Mouse (Mus musculus) midbrain, embryonic 13.5 days (tissue): ENCODE measurements around the gene Sit1. TPM values are rescaled to one million over a fixed set of nuclear protein-coding genes. Genes with fewer than 3 reads are reported as not detected.

Experiments
- ATAC-seq: fragments of 200-750 bp; cut with Nextera tagmentation; 2 replicates; pipeline ENCODE4 v1.8.0; 2017; ENCODE audit warnings: mild to moderate bottlenecking, moderate TSS enrichment, moderate library complexity
- H3K27ac ChIP-seq: fragments of 300-500 bp; sonication (generic); 2 replicates; pipeline ENCODE4 v1.5.1; 2015; ENCODE audit warnings: inconsistent platforms, mild to moderate bottlenecking, moderate library complexity
- H3K27me3 ChIP-seq: fragments of 300-500 bp; sonication (generic); 2 replicates; pipeline ENCODE4 v1.6.1; 2015; ENCODE audit warnings: mild to moderate bottlenecking, inconsistent platforms
- H3K36me3 ChIP-seq: fragments of 300-500 bp; sonication (generic); 2 replicates; pipeline ENCODE4 v1.6.1; 2015; ENCODE audit warnings: mild to moderate bottlenecking, inconsistent platforms
- H3K4me1 ChIP-seq: fragments of 300-500 bp; sonication (generic); replicated peaks from 2 replicates; pipeline ENCODE4 v1.6.1; 2015; ENCODE audit warnings: inconsistent platforms
- H3K4me2 ChIP-seq: fragments of 300-500 bp; sonication (generic); replicated peaks from 2 replicates; pipeline ENCODE4 v1.6.1; 2015; ENCODE audit warnings: moderate library complexity, mild to moderate bottlenecking, inconsistent platforms
- H3K4me3 ChIP-seq: fragments of 300-500 bp; sonication (generic); replicated peaks from 2 replicates; pipeline ENCODE4 v1.5.1; 2015; ENCODE audit warnings: mild to moderate bottlenecking, inconsistent platforms
- H3K9ac ChIP-seq: fragments of 300-500 bp; sonication (generic); replicated peaks from 2 replicates; pipeline ENCODE4 v1.6.1; 2015; ENCODE audit warnings: mild to moderate bottlenecking, inconsistent platforms
- H3K9me3 ChIP-seq: fragments of 300-500 bp; sonication (generic); 2 replicates; pipeline ENCODE4 v1.6.1; 2016; ENCODE audit warnings: mild to moderate bottlenecking, inconsistent platforms
- WGBS: fragments of 180-500 bp; shearing (Covaris S2); methylation state at CpG from one replicate; pipeline ENCODE4 v1.1.7; 2015; 5-methylcytosine and 5-hydroxymethylcytosine counted together
- polyA plus RNA-seq: library from polyadenylated mRNA; unstranded; fragments of >200 nt; fragmentation: Nextera tagmentation; extraction: Ambion mirVana; gene quantifications from 2 replicates; pipeline ENCODE4 v1.2.1, GENCODE M21; 2015

Gene Sit1
- polyA plus RNA-seq: not detected in 2 replicates

DNA sequence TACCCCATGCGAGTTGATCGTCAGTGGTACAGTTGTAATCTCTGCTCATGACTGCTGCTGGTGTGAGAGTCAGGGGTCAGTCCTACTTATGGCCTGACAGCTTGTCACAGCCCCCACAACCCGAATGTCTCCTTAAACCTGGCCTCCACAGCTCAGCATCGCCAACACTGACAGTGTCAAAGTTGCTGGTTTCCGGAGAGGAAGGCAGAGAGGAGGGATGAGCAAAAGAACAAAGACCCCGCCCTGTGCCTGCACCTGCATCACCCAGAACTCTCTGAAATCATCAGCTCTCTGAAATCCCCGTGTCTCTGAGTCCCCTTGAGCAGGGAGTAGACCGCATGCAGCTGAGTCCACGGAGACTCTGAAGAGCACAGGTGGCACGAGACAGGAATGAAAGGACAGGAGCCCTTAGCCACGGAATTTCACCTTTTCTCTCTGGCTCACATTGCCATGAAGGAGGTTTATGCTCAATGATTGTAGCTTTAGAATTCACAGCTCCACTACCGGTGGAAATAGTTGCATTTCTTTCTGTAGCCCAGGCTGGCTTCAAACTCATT, at the start of gene Sit1:
TSS of gene Sit1 (minus strand) at position 200 of the 557 bp plus-strand sequence.
- Histone ChIP-seq H3K4me3 (no peak within 1 kb of the TSS), H3K9ac (no peak within 1 kb of the TSS), H3K27ac (no peak within 1 kb of the TSS), H3K4me1 (no peaks in the 10 kb centered on the region), H3K27me3 (0 out of 2 replicates have a peak, but pooled peaks cover 5% of the 10 kb centered on the region), H3K36me3 (no peaks in the 10 kb centered on the region), H3K4me2 (no peak within 1 kb of the TSS), H3K9me3 (no peaks in the 10 kb centered on the region)
- ATAC-seq: no peak
- WGBS: 61% methylated on average over 12 of the region's 12 CpGs

DNA sequence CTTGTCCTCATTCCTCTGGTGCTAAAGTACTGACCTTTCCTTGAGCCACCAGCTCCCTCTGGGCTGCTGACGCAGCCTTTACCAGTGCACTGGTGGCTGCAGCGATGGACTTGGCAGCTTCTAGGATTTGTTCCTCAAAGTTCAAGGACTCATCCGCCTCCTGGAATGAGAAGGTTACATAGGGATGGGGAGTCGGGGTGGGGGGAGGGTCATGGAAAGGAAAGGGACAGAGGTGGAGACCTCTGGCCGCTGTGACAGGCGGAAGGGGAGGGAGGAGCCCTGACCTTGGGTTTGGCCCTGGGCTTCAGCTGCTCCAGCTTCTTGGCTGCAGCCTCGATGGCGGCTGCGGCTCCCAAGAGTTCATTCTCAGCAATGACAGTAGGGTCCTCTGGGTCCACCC, 49.7 kb upstream of the Sit1 start:
- no peaks in the 10 kb centered on the region for H3K27me3 ChIP-seq
- H3K4me2 ChIP-seq: no peak overlapping the region
- no peak overlapping the region for H3K27ac ChIP-seq
- no peak for ATAC-seq
- no peak overlapping the region for H3K9ac ChIP-seq
- 86% methylated on average over 9 of the region's 9 CpGs for WGBS
- H3K4me3 ChIP-seq: no peak overlapping the region
- no peaks in the 10 kb centered on the region for H3K4me1 ChIP-seq
- H3K9me3 ChIP-seq: no peaks in the 10 kb centered on the region
- H3K36me3 ChIP-seq: peaks cover 73% of the 10 kb centered on the region

DNA sequence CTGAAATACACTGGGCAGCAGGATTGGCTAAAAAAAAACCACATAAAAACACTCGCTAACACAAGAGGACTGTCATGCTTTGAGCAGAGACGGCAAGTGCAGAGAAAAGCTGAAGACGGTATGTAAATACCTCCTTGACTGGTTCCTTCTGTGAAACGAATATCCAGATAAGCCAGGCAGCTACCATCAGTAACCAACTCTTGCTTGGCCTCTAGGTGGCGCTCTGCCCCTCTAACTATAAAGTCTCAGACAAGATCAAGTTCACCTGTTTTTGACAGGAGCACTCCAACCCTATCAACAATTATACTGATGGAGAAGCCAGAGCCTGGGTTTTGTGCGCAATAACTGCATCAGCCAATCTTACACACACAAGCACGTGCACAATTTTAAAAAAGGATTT, 47.0 kb upstream of the Sit1 start:
- Histone ChIP-seq H3K27me3 (peaks cover 9% of the 10 kb centered on the region), H3K9me3 (no peaks in the 10 kb centered on the region), H3K9ac (no peak overlapping the region), H3K4me3 (no peak overlapping the region), H3K4me2 (no peak overlapping the region), H3K36me3 (peaks cover 47% of the 10 kb centered on the region), H3K27ac (no peak overlapping the region), H3K4me1 (no peaks in the 10 kb centered on the region)
- no peak for ATAC-seq
- WGBS: 26% methylated on average over 7 of the region's 7 CpGs

DNA sequence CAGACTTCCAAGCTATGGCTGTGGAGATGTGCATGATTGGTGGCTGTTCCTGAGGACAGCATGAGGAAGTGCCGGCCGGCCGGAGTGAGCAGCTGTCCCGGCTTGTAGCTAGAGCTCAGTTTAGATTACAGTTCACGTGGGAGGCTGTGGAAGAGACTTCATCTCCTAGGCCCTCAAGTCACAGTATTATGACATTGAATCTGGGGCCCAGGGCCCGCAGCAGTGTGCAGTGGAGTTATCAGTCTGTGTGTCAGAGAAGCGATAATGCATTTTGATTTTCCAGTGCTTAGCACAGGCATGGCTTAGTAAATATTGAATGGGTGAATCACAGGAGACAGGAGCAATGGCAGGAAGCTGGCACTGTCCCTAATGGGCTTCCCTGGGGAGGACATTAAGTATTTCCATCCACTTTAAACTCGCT, 46.6 kb upstream of the Sit1 start:
- no peak for ATAC-seq
- Histone ChIP-seq H3K27me3 (peaks cover 14% of the 10 kb centered on the region), H3K4me3 (no peak overlapping the region), H3K9me3 (no peaks in the 10 kb centered on the region), H3K27ac (no peak overlapping the region), H3K9ac (no peak overlapping the region), H3K36me3 (peaks cover 42% of the 10 kb centered on the region), H3K4me2 (no peak overlapping the region), H3K4me1 (no peaks in the 10 kb centered on the region)
- 79% methylated on average over 8 of the region's 8 CpGs for whole genome bisulfite sequencing

DNA sequence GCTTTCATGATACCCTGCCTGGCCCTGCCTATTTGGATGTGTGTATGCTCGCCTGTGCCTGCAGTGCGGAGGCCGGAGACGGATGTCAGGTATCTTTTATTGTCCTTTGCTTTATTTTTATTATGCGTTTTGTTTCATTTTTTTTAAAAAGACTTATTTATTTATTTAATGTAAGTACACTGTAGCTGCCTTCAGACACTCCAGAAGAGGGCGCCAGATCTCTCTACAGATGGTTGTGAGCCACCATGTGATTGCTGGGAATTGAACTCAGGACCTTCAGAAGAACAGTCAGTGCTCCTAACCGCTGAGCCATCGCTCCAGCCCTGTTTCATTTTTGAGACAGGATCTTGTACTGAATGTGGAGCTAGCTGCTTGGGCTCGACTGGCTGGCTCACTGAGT, 45.0 kb upstream of the Sit1 start:
- Histone ChIP-seq H3K4me3 (no peak overlapping the region), H3K27ac (no peak overlapping the region), H3K4me1 (peaks cover 10% of the 10 kb centered on the region), H3K9ac (no peak overlapping the region), H3K9me3 (no peaks in the 10 kb centered on the region), H3K36me3 (peaks cover 27% of the 10 kb centered on the region), H3K4me2 (no peak overlapping the region), H3K27me3 (peaks cover 30% of the 10 kb centered on the region)
- 76% methylated on average over 9 of the region's 9 CpGs for WGBS
- no peak for ATAC-seq

DNA sequence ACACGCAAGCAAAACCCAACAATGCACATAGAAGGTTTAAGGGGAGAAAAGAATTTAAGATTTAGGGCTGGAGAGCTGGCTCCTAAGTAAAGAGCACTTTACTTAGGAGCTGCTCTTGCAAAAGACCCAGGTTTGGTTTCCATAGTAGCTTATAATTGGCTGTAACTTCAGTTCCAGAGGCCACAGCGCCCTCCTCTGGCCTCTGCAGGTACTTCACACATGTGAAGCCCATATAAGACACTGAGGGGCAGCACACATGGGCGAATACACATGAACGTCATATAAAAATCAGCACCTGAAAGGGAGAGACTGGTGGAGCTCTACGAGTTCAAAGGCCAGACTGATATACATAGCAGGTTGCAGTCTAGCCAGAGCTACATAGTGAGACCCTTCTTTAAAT, 44.3 kb upstream of the Sit1 start:
- Histone ChIP-seq H3K36me3 (peaks cover 21% of the 10 kb centered on the region), H3K4me2 (no peak overlapping the region), H3K9ac (no peak overlapping the region), H3K27me3 (peaks cover 36% of the 10 kb centered on the region), H3K27ac (no peak overlapping the region), H3K4me3 (no peak overlapping the region), H3K9me3 (no peaks in the 10 kb centered on the region), H3K4me1 (peaks cover 16% of the 10 kb centered on the region)
- no peak for ATAC-seq
- 64% methylated on average over 5 of the region's 5 CpGs for WGBS

DNA sequence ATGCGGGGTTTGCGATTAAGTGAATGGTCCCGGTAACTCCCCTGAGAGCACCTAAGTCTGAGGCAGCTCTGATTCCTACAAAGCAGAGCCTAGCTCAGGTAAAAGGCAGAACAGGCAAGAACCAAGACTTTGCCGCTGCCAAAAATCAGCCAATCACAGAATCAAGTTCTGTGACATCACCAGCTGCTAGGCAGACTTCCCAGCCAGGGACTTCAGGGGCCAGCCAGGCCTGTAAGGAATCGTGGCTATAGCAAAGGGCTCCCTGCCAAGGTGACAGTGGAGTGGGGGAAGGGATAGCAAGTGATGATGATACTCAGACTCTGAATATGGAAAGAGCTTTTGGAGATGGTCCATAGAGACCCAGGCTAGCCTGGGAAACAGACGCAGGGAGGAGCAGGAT, 36.4 kb upstream of the Sit1 start:
- H3K4me3 ChIP-seq: no peak overlapping the region
- H3K36me3 ChIP-seq: no peaks in the 10 kb centered on the region
- H3K9ac ChIP-seq: no peak overlapping the region
- no peaks in the 10 kb centered on the region for H3K9me3 ChIP-seq
- no peak overlapping the region for H3K27ac ChIP-seq
- peak overlapping the region; percentile 40 for H3K4me2 ChIP-seq
- 16% methylated on average over 6 of the region's 6 CpGs for WGBS
- peak; percentile 77 for ATAC-seq
- peaks cover 30% of the 10 kb centered on the region for H3K4me1 ChIP-seq
- peaks cover 52% of the 10 kb centered on the region for H3K27me3 ChIP-seq

DNA sequence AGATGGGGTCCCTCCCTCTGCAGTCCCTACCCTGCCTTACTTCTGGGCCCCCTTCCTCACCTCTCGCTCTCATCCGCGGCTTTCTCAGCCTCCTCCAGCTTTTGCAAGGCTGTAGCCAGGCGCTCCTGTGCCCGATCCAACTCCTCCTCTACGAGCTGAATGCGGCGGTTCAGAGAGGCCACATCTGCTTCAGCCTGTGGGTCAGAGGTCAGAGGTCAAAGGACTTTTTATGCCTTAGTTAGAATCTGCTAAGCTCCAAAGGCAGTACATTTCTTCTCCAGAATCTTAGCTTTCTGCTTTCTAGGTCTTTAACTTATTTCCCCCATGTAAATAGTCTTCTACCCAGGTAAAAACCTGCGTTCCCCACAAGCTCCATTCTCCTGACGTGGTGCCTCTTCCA, 36.0 kb upstream of the Sit1 start:
- Histone ChIP-seq H3K4me1 (peaks cover 30% of the 10 kb centered on the region), H3K27me3 (peaks cover 48% of the 10 kb centered on the region), H3K36me3 (no peaks in the 10 kb centered on the region), H3K4me2 (peak overlapping the region; percentile 40), H3K4me3 (no peak overlapping the region), H3K27ac (no peak overlapping the region), H3K9me3 (no peaks in the 10 kb centered on the region), H3K9ac (no peak overlapping the region)
- no peak for ATAC-seq
- WGBS: 14% methylated on average over 10 of the region's 10 CpGs

DNA sequence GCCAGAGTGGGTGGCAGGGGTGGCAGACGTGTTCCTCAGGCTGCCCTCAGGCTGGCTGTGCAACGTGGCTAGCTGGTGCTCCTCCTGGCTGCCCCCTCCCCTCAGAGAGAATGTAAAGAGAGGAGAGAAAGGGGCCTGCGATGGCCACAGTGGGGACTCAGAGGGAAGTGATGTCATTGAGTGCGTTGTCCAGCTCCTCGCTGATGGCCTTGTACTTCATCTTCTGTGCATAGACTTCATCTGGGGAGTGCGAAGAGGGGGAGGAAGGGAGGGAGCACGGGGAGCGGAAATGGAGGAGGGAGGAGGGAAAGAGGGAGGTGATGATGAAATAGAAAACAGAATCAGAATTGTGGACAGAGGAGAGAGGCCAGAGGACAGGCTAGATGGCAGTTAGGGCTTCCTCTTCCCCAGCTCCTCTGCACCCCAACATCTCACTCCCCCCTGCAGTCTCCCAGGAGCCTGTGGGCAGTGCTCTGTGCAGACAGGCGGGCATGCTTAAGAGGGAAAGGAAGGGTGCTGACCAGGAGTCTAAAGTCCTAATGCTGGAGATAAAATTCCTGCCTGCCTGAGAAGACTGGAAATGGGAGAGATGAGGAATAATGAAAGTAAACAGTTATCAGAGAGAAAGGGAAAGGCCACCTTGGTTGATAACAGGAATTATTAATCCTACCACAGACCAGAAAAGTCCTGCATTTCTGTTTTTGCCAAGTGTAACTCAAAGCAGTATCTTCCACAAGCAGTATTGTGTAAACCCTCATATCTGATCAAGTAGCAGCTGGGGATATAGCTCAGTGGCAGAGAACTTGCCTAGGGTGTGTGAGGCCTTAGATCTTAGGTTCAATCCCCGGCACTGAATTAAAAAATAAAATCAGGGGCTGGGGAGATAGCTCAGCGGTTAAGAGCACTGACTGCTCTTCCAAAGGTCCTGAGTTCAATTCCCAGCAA, 32.5 kb upstream of the Sit1 start:
- Histone ChIP-seq H3K4me2 (no peak overlapping the region), H3K9me3 (no peaks in the 10 kb centered on the region), H3K27ac (no peak overlapping the region), H3K4me3 (no peak overlapping the region), H3K27me3 (peaks cover 14% of the 10 kb centered on the region), H3K36me3 (no peaks in the 10 kb centered on the region), H3K4me1 (peaks cover 14% of the 10 kb centered on the region), H3K9ac (no peak overlapping the region)
- 72% methylated on average over 11 of the region's 11 CpGs for WGBS
- ATAC-seq: no peak

DNA sequence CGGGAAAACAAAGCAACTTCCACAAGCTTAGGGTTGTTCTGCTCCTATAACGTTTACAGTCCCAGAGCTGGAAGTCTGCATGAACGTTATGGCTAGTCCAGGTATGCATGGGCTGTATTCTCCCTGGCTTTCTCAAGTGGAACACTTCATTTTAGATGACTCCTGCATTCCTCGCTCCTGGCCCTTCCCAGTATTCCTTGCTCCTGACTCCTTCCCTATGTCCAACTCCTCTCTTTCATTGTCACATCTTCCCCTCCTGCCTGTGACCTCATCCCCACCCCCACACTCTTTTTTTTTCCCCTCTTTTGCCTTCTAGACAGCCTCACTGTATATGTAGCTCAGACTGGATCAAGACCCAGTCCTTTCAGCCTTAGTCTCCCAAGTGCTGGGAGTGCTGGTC, 30.3 kb upstream of the Sit1 start:
- Histone ChIP-seq H3K27ac (no peak overlapping the region), H3K4me3 (no peak overlapping the region), H3K9ac (no peak overlapping the region), H3K36me3 (no peaks in the 10 kb centered on the region), H3K27me3 (peaks cover 9% of the 10 kb centered on the region), H3K9me3 (no peaks in the 10 kb centered on the region), H3K4me2 (no peak overlapping the region), H3K4me1 (peaks cover 8% of the 10 kb centered on the region)
- 76% methylated on average over 4 of the region's 4 CpGs for WGBS
- ATAC-seq: no peak

DNA sequence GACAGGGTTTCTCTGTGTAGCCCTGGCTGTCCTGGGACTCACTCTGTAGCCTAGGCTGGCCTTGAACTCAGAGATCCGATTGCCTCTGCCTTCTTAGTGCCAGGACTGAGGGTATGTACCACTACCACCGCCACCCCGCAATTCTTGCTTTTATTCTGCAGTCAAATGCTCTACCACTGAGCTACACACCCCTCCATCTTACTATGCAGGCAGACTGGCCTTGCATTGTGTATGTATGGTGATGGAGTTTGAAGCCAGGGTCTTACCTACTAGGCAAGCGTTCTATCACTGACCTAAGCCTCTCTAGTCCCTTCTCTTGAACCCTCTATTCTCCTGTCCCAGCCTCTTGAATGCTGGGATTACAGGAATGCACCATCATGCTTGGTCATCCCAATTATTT, 29.8 kb upstream of the Sit1 start:
- Histone ChIP-seq H3K36me3 (no peaks in the 10 kb centered on the region), H3K9me3 (no peaks in the 10 kb centered on the region), H3K27ac (no peak overlapping the region), H3K4me1 (peaks cover 11% of the 10 kb centered on the region), H3K4me3 (no peak overlapping the region), H3K9ac (no peak overlapping the region), H3K4me2 (no peak overlapping the region), H3K27me3 (peaks cover 12% of the 10 kb centered on the region)
- WGBS: 83% methylated on average over 4 of the region's 4 CpGs
- no peak for ATAC-seq

DNA sequence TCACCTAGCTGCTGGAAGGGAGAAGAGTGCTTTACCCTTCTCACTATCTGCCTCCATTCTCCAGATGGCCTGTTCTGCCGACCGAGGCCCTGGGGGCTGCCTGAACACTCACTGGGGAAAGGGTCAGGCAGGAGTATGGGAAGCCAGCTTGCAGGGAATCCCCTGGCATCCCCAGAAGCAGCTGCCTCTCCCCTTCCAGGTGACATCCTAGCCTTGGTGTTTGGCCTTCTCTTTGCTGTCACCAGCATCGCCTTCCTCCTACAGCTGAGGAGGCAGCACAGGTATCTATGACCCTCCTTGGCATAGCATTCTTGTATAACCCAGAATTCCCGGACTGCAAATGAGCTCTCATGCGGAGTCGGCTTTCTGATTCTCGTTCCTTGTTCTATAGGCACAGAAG, 29.1 kb upstream of the Sit1 start:
- Histone ChIP-seq H3K4me2 (no peak overlapping the region), H3K4me1 (peaks cover 16% of the 10 kb centered on the region), H3K27me3 (peaks cover 19% of the 10 kb centered on the region), H3K27ac (no peak overlapping the region), H3K4me3 (no peak overlapping the region), H3K9ac (no peak overlapping the region), H3K9me3 (no peaks in the 10 kb centered on the region), H3K36me3 (no peaks in the 10 kb centered on the region)
- no peak for ATAC-seq
- WGBS: 71% methylated on average over 7 of the region's 7 CpGs
